Mouse (Mus musculus) lung, embryonic 14.5 days (tissue): ENCODE measurements around the gene Plpp3. TPM values are rescaled to one million over a fixed set of nuclear protein-coding genes. Genes with fewer than 3 reads are reported as not detected.

Experiments used
- ATAC-seq: fragments of 200-750 bp; cut with Nextera tagmentation; 2 replicates; pipeline ENCODE4 v1.8.0; 2017; ENCODE audit warnings: mild to moderate bottlenecking, moderate TSS enrichment, moderate library complexity; ENCODE audit not compliant: insufficient read depth
- DNase-seq: peaks from one replicate; pipeline ENCODE4 v3.0.0-alpha.2; 2015
- H3K27ac ChIP-seq: fragments of 300-500 bp; sonication (generic); 2 replicates; pipeline ENCODE4 v1.5.1; 2014; ENCODE audit warnings: low read depth, mild to moderate bottlenecking, moderate library complexity
- H3K27me3 ChIP-seq: fragments of 300-500 bp; sonication (generic); 2 replicates; pipeline ENCODE4 v1.6.1; 2014; ENCODE audit warnings: low read length, control low read depth; ENCODE audit not compliant: insufficient read depth
- H3K36me3 ChIP-seq: fragments of 300-500 bp; sonication (generic); 2 replicates; pipeline ENCODE4 v1.6.1; 2014; ENCODE audit warnings: control low read depth; ENCODE audit not compliant: insufficient read depth
- H3K4me1 ChIP-seq: fragments of 300-500 bp; sonication (generic); 2 replicates; pipeline ENCODE4 v1.6.1; 2014; ENCODE audit warnings: antibody characterized with exemption, control low read depth; ENCODE audit not compliant: insufficient read depth
- H3K4me2 ChIP-seq: fragments of 300-500 bp; sonication (generic); 2 replicates; pipeline ENCODE4 v1.6.1; 2014; ENCODE audit warnings: mild to moderate bottlenecking
- H3K4me3 ChIP-seq: fragments of 300-500 bp; sonication (generic); 2 replicates; pipeline ENCODE4 v1.5.1; 2014; ENCODE audit warnings: low read depth, low read length
- H3K9ac ChIP-seq: fragments of 300-500 bp; sonication (generic); 2 replicates; pipeline ENCODE4 v1.6.1; 2014
- H3K9me3 ChIP-seq: fragments of 300-500 bp; sonication (generic); 2 replicates; pipeline ENCODE4 v1.6.1; 2016; ENCODE audit warnings: low read depth, low read length, control low read depth
- CTCF ChIP-seq: IDR thresholded peaks from 2 replicates; pipeline ENCODE4 v1.5.1; 2016; ENCODE audit warnings: antibody characterized with exemption, low read depth
- WGBS: fragments of 180-500 bp; shearing (Covaris S2); extraction: QIAGEN DNeasy Blood & Tissue Kit; methylation state at CpG from one replicate; pipeline ENCODE4 v1.1.7; 2014; 5-methylcytosine and 5-hydroxymethylcytosine counted together
- polyA plus RNA-seq: library from polyadenylated mRNA; unstranded; fragments of >200 nt; fragmentation: Nextera tagmentation; extraction: Ambion mirVana; gene quantifications from 2 replicates; pipeline ENCODE4 v1.2.1, GENCODE M21; 2014

The Plpp3 gene
- polyA plus RNA-seq, 1 experiment from 2014 or later, result 64.8 TPM

DNA sequence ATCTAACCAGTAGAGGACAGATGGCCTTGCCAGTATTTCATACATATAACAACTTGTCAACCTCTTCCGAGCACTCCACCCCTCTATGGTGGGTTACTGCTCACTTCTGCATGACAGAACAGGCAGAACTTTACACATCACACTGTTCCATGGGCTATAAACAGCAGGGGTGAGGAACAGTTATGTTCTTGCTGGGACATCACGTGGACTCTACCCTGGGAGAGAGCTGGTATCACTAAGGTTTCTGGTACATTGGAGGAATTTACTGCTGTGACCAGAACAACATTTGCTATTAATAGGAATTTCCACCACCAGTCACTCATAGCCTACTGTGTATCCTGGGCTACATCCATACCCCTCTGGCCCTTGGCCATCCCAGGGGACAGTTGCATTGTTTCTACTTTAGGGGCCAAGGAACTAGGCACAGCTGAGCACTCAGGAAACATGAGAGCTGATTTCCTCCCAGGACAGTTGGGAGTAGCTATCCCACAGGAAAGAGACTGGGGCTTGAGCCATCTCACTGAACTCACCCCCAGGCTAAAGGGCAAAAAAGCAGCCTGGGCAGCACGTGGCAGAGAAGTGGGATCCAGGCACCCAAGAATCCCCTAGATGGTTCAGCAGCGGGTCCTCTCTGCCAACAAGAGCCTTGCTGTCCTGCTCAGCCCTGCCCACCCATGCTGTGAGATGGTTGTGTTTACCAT lies 23.6 kb upstream of the Plpp3 start:
- ATAC-seq, result no peak
- 74% methylated on average over 4 of the region's 4 CpGs for WGBS
- no peaks in the 10 kb centered on the region for H3K9me3 ChIP-seq
- no peak overlapping the region for H3K9ac ChIP-seq
- no peak overlapping the region for H3K4me2 ChIP-seq
- no peaks in the 10 kb centered on the region for H3K36me3 ChIP-seq
- no peaks in the 10 kb centered on the region for H3K27me3 ChIP-seq
- no peak overlapping the region for H3K4me3 ChIP-seq
- 0 out of 2 replicates have a peak, but pooled peaks cover 3% of the 10 kb centered on the region for H3K4me1 ChIP-seq
- no peak overlapping the region for H3K27ac ChIP-seq
- TF ChIP-seq CTCF, result no peak
- no peak for DNase-seq

DNA sequence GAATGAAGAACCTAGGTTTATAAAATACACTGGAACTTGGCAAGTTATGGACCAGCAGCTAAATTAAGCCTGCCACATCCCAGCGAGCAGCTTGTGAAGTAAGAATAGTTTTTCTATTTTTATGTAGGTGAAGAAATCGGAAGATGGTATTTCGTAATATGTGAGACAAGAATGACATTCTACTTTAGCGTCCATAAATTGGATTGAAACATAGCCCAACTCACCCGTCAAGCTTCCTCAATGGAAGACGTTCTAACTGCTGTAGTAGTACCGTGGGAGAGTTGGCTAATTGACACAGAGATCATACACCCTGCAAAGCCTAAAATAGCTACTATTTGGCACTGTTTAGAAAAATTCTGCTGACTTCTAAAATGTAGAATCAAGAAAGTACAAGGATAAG lies 7.7 kb upstream of the Plpp3 start:
- no peaks in the 10 kb centered on the region for H3K4me1 ChIP-seq
- no peaks in the 10 kb centered on the region for H3K27me3 ChIP-seq
- no peak for DNase-seq
- TF ChIP-seq CTCF, result no peak
- no peak overlapping the region for H3K27ac ChIP-seq
- no peak for ATAC-seq
- 67% methylated on average over 7 of the region's 7 CpGs for WGBS
- no peak overlapping the region for H3K4me3 ChIP-seq
- no peaks in the 10 kb centered on the region for H3K36me3 ChIP-seq
- no peaks in the 10 kb centered on the region for H3K9me3 ChIP-seq
- H3K4me2 ChIP-seq, result no peak overlapping the region
- H3K9ac ChIP-seq, result no peak overlapping the region

DNA sequence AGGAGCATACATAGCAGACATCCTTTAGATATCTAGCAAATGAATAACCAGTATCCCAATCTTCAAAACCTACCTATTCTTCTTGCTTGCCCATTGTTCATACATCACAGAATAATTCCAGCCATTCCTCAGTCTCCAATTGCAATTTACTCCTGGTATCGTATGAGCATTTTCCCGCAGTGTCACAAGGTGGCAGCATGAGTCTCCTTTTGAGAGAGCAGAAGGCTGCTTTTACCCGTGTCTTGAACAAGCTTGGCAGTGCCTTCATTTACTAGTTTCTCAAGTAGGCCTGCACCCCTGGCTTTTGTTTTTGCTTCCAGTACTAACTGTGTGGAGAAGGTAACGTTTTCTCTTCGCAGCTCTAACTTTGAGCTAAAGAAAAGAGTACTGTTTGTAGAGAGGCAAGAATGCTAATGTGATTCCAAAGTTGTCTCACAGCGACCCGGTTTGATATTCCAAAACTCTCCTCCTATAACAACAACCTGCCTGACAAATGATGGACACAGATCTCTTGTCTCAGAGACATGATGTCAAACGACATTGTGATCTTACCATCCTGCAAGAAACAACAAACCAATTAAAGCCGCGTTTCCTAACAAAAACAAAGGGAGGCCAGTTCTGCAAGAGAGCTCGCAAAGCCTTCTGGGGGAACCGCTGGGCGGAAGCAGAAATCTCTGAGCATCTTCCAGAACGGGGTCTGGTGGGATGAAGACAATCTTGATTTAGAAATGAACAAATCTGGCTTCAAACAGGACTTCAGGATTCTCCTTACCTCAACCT lies 5.0 kb upstream of the Plpp3 start:
- ATAC-seq (peak; percentile 55; the same call in 1 of the 2 replicates), DNase-seq (peak; percentile 95)
- H3K4me1 ChIP-seq, result no peaks in the 10 kb centered on the region
- H3K9ac ChIP-seq, result no peak overlapping the region
- H3K27me3 ChIP-seq, result no peaks in the 10 kb centered on the region
- no peaks in the 10 kb centered on the region for H3K36me3 ChIP-seq
- TF ChIP-seq CTCF, result peak; percentile 89
- H3K27ac ChIP-seq, result no peak overlapping the region
- WGBS, result 40% methylated on average over 14 of the region's 14 CpGs
- no peak overlapping the region for H3K4me2 ChIP-seq
- no peaks in the 10 kb centered on the region for H3K9me3 ChIP-seq
- no peak overlapping the region for H3K4me3 ChIP-seq

DNA sequence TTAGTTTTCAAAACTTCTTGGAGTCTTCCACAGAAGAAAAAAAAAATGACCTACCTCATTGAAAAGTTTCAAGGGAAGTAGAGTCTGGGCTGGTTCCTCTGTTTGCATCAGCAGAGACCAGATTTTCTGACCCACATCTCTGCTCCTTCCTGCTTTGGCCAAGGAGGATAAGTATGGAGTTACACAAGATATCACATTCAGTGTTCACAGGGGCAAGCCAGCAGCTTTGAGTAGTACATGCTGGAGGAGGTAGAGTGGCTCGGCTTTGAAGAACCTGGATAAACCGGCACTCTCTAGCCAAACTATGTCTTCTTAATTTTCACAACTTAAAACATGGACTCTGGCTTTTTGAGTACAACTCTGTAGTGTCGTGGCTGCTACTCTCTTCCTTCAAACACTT lies 3.9 kb upstream of the Plpp3 start:
- Histone ChIP-seq H3K4me3 (no peak overlapping the region), H3K27ac (no peak overlapping the region), H3K4me1 (no peaks in the 10 kb centered on the region), H3K27me3 (no peaks in the 10 kb centered on the region), H3K9ac (no peak overlapping the region), H3K36me3 (no peaks in the 10 kb centered on the region), H3K9me3 (no peaks in the 10 kb centered on the region), H3K4me2 (no peak overlapping the region)
- TF ChIP-seq CTCF, result no peak
- DNase-seq (no peak), ATAC-seq (no peak)
- WGBS, result 35% methylated on average over 3 of the region's 3 CpGs

DNA sequence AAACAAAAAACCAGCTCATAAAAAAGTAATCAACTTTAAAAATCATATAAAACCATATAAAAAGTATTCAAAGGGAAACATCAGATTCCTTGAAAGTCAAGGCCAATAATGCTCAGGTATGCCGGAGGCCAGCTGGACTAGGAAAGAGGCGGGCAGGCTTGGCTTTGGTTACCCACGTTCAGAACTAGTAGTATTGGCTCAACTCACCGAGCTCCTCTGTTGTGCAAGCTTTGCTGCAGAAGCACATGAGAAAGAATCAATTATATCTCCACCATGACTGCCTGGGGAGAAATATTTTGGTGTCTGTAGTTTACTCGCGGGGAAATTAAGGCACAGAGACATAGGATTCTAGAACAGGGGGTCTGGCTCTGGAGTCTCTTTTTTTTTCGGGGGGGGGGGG lies 866 bp upstream of the Plpp3 start:
- TF ChIP-seq CTCF, result no peak
- no peak overlapping the region for H3K4me2 ChIP-seq
- no peaks in the 10 kb centered on the region for H3K27me3 ChIP-seq
- no peak for ATAC-seq
- DNase-seq, result no peak
- H3K4me1 ChIP-seq, result peaks cover 5% of the 10 kb centered on the region; the same call in 1 of the 2 replicates
- no peaks in the 10 kb centered on the region for H3K9me3 ChIP-seq
- no peak overlapping the region for H3K9ac ChIP-seq
- peaks cover 2% of the 10 kb centered on the region; the same call in 1 of the 2 replicates for H3K36me3 ChIP-seq
- H3K27ac ChIP-seq, result no peak overlapping the region
- no peak overlapping the region for H3K4me3 ChIP-seq
- WGBS, result 71% methylated on average over 7 of the region's 7 CpGs

DNA sequence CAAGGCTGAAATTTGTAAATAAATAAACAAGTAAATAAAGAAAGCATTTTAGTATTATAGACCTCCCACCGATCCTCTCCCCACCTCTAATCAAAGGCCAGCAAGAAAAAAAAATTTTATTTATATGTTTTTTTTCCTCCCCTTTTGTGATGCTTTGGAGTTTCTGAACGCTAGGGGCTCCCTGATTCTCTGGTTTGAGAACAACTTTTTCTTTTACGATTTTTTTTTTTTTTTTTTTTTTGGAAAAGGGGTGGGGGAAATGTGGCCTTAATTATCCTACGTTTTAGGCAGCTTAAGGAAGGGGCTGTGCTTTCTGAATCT lies 232 bp upstream of the Plpp3 start:
- H3K27ac ChIP-seq, result peak overlapping the region; percentile 96
- TF ChIP-seq CTCF, result peak; percentile 58
- under 1% methylated on average over 4 of the region's 4 CpGs for WGBS
- no peak overlapping the region; the same call in 1 of the 2 replicates for H3K9ac ChIP-seq
- peak overlapping the region; percentile 74 for H3K4me3 ChIP-seq
- H3K27me3 ChIP-seq, result no peaks in the 10 kb centered on the region
- H3K36me3 ChIP-seq, result peaks cover 7% of the 10 kb centered on the region; the same call in 1 of the 2 replicates
- no peaks in the 10 kb centered on the region for H3K9me3 ChIP-seq
- DNase-seq, result no peak
- no peak for ATAC-seq
- H3K4me2 ChIP-seq, result peak overlapping the region; percentile 73
- H3K4me1 ChIP-seq, result peaks cover 5% of the 10 kb centered on the region; the same call in 1 of the 2 replicates

DNA sequence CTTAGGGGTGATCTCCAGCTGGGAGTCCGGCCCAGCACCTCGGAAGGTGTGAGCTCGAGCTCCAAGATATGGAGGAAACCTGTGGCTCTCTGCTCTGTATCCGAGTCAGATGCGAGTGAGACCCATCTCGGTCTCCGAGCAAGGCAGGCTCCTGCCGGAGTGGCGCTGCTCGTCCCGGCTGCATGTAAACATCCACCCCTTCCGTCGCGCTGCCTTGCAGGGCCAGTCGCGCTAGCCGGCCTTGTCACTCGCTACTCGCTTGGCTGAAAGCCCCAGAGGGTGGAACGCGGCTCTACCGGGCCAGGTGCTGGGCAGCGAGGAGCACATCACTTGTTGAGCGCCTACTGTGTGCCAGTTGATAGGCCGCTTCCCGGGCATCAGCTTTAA lies 1.0 kb downstream of the Plpp3 start:
- peak; percentile 55 for TF ChIP-seq CTCF
- Histone ChIP-seq H3K27ac (peak overlapping the region; percentile 96), H3K4me2 (peak overlapping the region; percentile 73), H3K36me3 (peaks cover 11% of the 10 kb centered on the region; the same call in 1 of the 2 replicates), H3K27me3 (no peaks in the 10 kb centered on the region), H3K4me3 (peak overlapping the region; percentile 74), H3K4me1 (peaks cover 5% of the 10 kb centered on the region; the same call in 1 of the 2 replicates), H3K9me3 (no peaks in the 10 kb centered on the region), H3K9ac (peak overlapping the region; percentile 84)
- peak; percentile 72 for ATAC-seq
- peak; percentile 87 for DNase-seq
- WGBS, result 0% methylated on average over 26 of the region's 26 CpGs
